Mouse (Mus musculus) left cerebral cortex, adult 11 months (tissue): ENCODE data around the gene Dguok.

Experiments
- DNase-seq: peaks from one replicate; pipeline ENCODE4 v3.0.0; 2022; ENCODE audit warnings: low spot score

Dguok gene

DNA sequence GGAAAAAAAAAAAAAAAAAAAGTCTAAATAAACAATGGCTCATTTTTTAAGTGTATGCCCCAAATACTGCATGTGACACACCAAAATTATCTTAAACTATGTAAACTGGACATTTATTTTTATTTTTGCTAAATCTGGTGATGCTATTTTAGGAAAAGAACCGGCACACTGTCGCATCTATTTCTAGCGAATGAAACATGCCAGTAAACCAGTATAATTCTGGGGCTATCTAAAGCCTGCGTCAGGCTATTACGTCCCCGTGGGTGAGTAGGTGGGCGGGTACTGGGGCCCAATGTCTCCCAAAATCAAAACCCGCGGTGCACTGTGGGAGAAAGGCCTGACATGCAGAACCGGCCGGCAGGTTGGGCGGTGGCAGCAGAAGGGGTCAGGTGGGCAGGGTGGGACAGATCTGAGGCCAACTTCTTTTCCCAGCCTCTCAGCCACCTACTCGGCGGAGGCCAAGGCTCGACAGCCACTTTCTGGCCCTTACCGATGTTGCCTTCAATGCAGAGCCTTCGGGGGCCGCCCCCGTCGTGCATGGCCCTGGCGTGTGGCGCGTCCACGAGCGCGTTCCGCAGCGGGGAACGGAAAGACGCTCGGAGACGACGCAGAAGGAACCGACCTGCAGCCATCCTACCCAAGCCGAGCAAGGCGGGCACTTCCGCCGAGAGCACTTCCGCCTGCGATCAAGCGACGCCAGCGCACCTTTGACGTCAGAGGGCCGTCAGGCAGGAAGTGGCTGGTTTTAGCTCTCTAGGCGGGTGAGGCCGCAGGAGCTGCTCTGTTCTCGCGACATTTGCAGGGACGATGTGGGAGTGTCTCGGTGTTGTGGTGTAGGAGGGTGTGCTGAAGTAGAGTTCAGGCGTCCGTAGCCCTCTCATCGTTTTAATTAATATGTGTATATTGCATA is at the start of gene Dguok:
TSS of gene Dguok (minus strand) at position 712 of the 910 bp plus-strand sequence.
- DNase-seq: peak; percentile 95

DNA sequence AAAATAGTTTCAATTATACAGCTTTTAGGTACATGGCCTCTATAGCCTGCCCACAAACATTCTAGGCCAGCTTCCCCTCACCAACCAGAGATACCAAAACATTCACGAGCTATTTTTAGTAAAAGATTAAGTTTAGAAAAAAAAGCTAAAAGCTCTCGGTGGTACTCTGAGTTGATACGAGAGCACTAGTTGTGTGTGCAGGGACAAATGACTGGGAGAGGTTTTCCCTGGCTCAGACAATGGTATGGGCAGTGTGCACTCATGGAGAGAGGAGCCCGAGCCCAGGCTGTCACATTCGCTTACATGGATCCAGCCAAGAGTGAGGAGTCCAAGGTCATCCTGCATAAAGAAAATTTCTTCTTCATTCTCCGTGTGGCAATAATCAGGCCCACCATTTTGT is 49.2 kb upstream of the Dguok start:
- DNase-seq: no peak

DNA sequence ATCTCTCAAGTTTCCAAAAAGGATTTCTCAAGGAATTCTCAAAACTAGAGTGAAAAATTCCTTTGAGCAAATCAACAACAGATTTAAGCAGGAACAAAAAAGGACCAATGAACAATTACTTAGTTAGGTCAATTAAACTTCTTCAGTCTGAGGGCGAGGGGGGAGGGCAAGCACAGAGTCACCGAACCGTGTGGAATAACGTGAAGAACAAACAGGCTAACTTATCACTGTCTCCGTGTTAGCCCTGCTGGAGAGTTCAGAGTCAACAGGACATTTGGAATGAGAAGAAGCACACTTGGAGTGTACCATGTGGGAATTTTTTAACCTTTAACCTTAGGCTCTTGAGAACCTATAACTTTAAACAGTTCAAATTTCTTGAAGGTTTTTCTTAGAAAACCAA is 41.6 kb upstream of the Dguok start:
- DNase-seq: no peak

DNA sequence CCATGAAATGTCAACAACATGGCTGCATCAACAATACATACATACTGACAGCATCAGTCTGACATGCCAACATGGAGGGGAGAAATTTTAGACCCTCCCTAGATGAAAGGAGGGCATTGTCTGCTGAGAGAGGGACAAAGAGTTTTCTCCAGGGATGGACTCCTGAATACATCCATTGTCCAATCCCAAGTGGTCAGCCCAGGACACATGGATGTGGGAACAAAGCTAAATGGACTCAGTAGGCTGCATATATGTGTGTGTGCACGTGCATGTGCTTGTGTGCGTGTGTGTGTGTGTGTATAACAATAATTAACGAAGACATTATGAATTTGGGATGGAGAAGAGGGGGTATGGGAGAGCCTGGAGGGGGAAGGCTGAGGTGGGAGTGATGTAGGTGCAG is 39.0 kb upstream of the Dguok start:
- peak; percentile 42 for DNase-seq

DNA sequence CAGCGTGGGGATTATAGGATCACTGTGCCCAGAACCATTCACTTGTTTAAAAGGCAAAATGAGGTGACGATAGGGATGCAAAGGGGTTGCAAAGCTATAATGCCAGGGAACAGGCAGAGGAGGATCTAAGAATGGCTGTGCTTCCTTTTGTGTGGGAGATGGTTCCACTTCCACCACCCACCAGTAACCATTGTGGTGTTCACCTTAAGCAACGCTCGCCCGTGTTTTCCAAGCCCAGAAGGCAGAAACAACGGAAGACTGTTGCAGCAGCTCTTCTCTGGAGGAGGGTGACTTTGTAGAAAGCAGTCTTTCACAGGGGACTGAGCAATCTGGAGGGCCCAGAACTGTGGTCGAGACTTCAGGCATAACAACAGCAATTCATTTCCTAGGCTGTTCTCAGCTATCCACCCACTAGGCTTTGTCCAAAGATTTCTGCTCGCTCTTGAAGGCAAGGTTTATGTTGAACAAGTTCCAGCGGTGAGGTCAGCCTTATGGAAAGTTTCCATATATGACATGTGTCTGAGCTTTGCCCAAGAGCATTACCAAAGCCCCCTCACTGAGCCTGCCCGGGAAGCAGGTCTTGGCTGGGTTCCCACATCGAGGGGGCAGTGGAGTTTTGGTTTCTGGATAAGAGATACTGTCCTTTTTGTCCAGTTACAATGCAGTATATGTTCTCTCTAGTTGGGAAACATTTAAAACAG is 35.1 kb upstream of the Dguok start:
- DNase-seq: no peak

DNA sequence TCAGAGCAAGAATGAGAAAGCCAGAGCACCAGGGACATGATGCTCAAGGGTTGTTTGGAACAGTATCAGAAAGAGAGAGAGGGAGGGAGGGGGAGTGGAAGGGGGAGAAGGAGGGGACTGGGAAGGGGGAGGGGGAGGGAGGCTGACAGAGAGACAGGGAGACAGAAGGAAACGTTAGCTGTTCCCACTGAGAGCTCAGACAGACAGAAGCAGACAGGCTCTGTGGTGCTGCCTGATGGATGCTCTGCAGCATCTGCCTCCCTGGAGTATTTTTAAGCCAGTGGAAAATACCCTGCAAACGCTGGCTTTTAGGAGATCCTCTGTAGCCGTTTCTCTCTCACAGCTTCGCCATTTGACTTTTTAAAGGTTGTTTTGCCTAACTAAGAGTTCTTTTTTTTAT is 33.2 kb upstream of the Dguok start:
- no peak for DNase-seq

DNA sequence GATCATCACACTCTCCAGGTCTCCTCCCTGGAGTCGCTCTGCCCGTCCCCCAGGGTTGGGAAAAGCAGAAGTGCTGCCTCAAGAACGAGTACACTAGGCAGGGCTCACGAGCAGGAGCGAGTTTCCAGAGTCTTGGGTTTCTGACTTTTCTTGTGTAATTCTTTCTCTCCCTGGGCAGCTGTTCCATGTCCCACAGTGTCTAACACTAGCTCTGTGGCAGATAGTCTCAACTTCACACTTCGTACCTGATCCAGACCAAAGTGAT is 30.0 kb upstream of the Dguok start:
- no peak for DNase-seq

DNA sequence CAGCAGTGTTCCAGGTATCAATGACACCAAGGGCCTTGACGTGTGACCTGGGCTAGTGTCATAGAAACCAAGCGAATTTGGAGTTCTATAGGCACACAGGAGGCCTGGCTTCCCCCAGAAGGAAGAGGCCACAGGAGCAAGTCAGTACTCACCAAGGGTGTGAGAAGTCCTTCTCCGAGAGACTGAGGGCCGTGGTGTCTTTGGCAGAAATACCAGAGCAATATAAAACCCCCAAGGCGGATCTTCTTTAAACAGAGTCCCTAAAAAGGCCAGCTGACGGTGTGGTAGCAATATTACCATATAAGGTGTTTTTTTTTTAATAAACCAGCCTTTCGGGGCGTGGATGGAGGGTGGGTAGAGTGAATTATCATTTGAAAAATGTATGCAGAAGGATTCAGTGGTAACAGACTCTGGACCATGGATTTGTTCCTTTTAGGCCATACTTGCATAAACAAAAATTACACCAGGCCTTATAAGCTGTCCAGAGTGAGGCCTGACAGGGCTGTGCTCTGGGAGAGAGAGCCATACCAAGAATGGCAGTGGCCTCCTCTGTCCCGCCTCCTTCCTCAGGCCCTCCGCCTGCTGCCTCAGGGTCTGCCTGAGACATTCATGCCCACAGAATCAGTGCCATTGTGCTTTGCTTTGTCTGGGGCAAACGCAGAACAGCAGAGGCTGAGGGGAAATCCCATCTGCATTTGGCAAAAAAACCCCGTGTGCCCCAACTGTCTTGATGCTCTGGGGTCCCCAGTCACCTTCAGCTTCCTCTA is 29.4 kb upstream of the Dguok start, which contains the start of gene Actg2:
TSS of gene Actg2 (minus strand) at position 238 of the 767 bp plus-strand sequence.
- no peak for DNase-seq

DNA sequence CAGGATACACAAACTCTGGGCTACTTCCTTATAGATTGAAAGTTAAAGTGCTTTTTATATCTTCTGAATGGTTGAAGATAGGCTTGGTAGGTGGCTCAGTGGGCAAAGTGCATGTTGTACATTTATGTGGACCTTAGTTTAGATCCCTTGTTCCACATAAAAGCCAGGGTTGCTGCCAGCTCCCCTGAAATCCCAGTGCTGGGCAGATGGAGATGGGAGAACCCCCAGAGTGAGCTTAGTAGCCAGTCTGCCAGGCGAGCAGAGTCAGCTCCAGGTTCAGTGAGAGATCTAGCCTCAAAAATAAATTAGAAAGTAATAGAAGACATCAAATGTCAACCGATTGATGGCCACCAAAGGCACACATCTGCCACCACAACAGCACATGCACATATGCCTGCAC is 25.8 kb upstream of the Dguok start:
- no peak for DNase-seq

DNA sequence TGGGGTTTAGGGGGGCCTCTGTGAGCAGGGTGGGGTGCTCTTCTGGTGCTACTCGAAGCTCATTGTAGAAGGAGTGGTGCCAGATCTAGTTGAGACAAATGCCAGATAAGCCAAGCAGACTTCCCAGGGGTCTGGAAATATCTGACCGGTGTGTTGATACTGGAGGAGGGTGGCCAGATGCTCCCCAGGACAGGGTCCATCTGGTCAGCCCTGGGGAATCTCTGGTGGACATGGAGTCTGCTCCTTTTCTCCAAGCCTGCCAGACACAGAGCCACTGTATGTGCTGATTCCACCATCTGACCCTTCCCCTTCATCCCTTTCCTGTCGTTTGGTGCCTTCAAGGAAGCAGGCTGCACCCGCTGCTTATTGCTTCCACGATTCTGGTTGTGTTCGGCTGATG is 16.4 kb upstream of the Dguok start:
- DNase-seq: no peak

DNA sequence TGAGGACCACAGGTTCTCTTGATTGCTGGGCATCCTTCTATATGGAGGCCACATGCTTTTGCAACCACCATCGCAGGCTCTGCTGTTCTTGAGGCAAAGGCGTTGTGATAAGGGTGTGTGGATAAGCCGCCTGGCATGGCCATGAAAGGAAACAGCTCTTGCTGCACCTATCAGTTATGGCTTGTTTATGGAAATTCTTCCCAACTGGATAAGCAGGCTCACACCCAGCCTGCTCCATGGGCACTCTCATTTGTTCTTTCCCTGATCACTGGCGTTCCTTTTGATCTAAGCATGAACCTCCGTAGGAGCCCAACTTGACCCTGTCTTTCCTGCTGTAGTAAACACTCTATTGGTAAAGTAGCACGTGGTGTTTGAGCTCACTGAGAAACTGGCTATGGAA is 15.0 kb upstream of the Dguok start:
- DNase-seq: no peak

DNA sequence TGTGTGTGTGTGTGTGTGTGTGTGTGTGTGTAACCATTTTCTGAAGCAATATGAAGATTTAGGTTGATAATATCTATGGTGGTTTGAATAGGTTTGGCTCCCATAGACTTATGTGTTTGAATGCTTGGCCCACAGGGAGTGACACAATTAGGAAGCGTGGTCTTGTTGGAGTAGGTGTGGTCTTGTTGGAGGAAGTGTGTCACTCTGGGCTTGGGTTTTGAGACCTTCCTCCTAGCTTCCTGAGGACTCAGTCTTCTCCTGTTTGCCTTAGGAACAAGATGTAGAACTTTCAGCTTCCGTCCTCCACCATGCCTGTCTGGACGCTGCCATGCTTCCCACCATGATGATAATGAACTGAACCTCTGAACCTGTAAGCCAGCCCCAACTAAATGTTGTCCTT is 11.9 kb upstream of the Dguok start:
- no peak for DNase-seq

DNA sequence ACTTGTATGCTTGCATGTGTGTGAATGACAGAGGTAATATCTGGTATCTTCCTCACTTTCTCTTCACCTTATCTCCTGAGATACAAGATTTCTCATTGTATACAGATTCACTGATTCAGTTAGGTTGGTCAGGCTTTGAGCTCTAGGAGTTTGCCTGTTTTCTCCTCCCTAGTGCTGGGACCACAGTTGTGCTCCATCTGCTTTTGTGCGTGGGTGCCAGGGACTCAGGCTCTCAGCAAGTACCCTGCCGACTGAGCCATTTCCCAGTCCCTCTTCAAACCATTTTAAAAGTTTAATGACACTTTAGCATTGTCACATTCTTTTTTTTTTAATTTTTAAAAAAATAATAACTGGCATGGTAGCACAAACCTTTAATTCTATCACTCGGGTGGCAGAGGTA is 8.4 kb upstream of the Dguok start:
- no peak for DNase-seq

DNA sequence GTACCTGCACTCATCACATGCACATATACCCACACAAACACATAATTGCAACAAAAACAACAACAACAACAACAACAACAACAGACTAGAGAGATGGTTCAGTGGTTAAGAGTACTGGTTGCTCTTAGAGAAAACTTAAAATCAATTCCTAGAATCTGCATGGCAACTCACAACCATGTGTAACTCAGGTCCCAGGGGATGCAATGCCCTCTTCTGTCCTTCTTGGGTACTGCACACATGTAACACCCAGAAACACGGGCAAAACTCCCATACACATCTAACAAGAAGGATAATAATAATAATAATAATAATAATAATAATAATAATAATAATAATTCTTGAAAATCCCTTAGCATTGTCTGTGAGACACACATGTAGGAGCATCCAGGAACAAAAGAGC is 5.7 kb upstream of the Dguok start:
- no peak for DNase-seq

DNA sequence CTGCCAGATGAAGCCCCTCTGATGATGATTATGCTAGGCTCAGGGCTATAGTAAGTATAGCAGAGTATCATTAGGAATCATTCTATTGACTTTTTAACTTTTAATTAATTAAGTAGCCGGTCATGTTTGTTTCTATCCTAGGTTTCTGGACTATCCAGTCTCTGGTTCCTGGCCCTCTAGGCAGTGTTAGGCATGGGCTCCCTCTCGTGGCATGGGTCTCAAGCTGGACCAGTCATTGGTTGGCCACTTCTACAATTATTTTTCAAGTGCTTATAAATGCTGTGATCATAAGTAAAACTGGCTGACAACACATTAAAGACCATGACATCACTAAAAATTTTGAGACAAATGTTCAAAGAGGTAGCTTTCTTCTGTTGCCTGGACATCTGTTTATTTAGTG is 3.4 kb upstream of the Dguok start:
- no peak for DNase-seq

DNA sequence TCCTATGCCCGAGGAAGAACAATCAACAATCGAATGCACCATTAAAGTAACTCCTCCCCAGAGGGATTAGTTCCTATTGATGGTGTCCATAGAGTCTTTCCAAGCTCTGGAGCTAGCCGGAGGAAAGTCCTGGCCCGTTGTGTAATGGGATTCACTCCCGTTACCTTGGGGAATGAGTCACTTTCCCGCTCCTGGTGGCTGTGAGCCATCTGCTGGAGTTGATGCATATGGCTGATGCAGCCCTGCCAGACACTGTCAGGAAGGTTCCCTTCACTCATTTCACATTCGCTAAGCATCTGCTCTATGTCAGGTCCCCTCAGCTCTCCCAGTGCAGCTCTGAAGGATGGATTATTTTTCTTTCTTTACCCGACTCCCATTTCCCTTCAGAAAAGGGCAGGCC is 2.7 kb upstream of the Dguok start:
- DNase-seq: no peak

DNA sequence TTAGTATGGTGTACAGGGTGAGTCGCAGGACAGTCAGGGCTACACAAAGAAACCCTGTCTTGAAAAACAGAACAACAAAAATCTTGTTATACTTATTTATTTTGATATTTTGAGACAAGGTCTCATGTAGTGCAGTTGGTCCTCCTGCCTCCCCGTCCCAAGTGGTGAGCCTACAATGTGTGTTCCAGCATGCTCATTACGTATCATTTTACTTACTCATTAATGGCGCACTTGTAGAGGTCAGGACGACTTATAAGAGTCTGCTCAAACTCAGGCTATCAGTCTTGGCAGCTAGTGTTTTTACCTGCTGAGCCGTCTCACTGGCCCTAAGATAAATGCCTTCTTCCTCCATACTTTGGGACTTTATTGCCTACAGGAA is 388 bp upstream of the Dguok start:
- DNase-seq: no peak

DNA sequence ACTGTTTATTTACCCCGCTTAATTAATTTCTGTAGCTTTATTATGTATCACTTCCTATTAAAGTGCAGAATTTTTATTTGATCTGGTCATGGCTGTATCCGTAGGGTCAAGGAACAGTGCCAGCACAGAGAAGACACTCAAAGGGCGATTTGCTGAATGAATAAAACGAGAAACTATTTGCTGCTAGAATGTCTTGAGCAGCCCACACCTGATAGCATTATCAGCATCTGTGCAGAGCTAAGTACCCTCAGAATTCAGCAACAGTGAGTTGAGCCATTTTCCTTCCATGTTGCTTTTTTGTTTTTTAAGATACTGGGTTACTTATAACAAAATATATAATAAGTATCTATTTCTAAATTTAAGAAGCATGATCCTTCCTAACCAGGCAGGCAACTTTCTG is 1.2 kb downstream of the Dguok start:
- no peak for DNase-seq

DNA sequence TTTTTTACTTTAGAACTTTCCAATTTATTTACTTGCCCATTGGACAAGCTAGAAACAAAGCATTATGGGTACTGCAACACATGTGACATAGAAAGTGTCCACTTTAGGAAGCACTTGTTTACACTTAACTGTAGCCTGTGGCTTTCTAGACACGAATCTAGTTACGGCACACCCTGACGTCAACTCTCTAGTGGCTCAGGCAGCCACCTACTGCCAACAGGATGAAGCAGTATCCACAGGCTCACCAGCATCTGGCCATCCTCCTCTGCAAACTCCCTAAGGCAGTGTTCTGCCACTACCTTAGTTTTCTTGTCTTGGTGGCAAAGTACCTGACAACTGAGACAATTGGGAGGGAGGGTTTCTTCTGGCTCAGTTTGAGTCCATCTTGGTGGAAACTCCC is 3.4 kb downstream of the Dguok start:
- no peak for DNase-seq

DNA sequence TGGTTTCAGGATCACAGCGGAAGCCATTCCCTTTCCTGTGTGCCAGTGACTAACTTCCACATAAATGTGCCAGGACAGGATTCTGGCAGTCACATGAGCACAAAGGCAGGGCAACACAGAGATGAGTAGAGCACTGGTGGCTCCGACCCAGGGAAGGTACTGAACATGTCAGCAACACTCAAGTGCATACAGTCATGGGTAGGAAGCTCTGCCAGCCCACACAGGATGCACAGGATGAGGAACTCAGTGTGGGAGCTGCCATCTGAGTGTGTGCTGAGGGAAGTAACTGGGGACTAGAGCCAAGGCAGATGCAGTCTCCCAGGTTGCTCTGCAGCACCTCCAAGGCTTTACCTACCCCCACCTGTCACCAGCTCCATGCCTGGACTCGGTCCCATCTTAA is 4.1 kb downstream of the Dguok start:
- DNase-seq: no peak

DNA sequence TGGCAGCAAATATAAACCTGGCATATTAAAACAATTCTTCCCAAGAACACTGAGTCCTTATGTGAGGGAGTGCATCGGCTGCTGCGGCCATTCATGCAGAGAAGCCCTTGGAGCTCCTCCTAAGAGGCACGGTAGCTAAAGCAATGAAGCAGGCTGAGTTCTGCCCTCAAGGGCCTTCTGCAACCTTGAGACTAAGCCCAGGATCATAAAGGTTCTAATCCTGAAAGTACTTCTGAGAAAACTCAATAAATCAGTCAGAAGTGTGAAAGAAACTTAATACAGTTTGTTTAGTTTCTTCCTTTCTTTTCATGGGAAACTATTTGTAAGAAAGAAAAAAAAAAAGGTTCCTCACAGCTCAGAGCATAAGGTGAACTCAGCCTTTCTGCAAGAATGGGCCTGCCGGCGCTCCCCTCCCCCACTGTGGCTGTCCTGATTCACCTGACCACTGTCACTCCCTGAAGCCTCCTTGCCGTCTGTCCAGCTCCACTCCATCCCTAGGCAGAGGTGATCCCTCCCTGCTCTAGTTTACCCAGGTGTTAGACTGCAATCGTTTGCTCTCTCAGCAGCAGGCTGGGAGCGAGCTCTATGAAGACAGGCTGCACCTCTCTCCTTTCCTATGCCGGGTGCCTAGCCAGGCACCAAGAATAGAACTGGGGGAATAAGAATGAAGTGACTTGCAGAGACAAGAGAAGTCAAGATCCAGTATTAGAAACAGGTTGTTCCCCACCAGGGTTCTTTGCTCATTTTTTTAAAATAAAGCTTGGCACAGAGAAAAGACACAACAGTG is 5.1 kb downstream of the Dguok start:
- no peak for DNase-seq

DNA sequence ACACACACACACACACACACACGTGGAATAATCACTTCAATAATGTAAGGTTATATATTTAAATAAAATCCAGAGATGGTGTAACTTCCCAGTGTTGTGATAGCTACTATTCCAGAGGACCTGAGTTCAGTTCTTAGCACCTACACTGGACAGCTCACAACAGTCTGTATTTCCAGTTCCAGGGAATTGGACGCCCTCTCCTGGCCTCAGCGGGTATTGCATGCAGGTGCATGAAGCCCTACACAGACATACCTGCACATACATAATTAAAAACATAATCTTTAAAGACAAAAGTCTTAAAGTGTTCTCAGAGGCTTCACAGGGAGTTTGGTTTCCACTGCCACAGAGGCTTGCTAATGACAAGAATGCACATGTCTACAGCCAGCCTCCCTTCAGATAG is 6.3 kb downstream of the Dguok start:
- DNase-seq: no peak
